Mouse (Mus musculus) CD8-positive naive resting alpha-beta T cell, adult 57 days (primary cell): ENCODE measurements around the gene Gm5773. TPM values are rescaled to one million over a fixed set of nuclear protein-coding genes. Genes with fewer than 3 reads are reported as not detected.

Source experiments
- total RNA-seq: library from RNA; stranded (reverse); gene quantifications from one replicate; pipeline ENCODE4 v1.2.4, GENCODE M21; 2023

Gene Gm5773
- total RNA-seq: not detected

GRCm38 (mm10) chr3:93772700-93773099 is at the start of gene Gm5773:
Gene Gm5773, plus strand, starts transcription at chr3:93773000.

GRCm38 (mm10) chr3:93796098-93796497 is 23.3 kb downstream of the Gm5773 start, which contains the start of gene Tdpoz4:
Gene Tdpoz4, plus strand, starts transcription at chr3:93796398.

Other genes with a start within 250 kb of the Gm5773 start
- 253 TPM for gene S100a10, start 217.9 kb upstream of the Gm5773 start, total RNA-seq
- not detected for gene Tdpoz2, start 120.3 kb upstream of the Gm5773 start, total RNA-seq
- gene Tdpoz1, start 96.7 kb upstream of the Gm5773 start, total RNA-seq: not detected
- not detected for gene Gm37596, start 79.9 kb upstream of the Gm5773 start, total RNA-seq
- gene Tdpoz4, start 23.4 kb downstream of the Gm5773 start, total RNA-seq: not detected
- gene Tdpoz3, start 53.0 kb downstream of the Gm5773 start, total RNA-seq: not detected
- not detected for gene Gm9117, start 170.5 kb downstream of the Gm5773 start, total RNA-seq
- not detected for gene Tdpoz5, start 188.3 kb downstream of the Gm5773 start, total RNA-seq